Mouse (Mus musculus) right cerebral cortex, postnatal 36 days (tissue): ENCODE data around the gene Gm13057.
"Not testable (repeated sequence)": the region's sequence is repeated elsewhere in the genome, so short reads cannot be mapped to it uniquely, and the experiment has no call there.

ENCODE experiments used
- DNase-seq, 2 experiments: peaks; one replicate each; pipeline ENCODE4 v3.0.0; 2022; ENCODE audit warnings: low spot score in 2 of 2, mixed read lengths in 1 of 2

Gm13057 gene

GRCm38 (mm10) chr4:143551400-143551799 is at the start of gene Gm13057, which contains the start of gene BC080695:
Gm13057 (plus strand) TSS chr4:143551709.
BC080695 (plus strand) TSS chr4:143551700.
- not testable (repeated sequence) for DNase-seq

GRCm38 (mm10) chr4:143511043-143511442 is 40.5 kb upstream of the Gm13057 start, which contains the start of gene Gm13043:
Gm13043 (plus strand) TSS chr4:143511343.
- DNase-seq, result no peak

GRCm38 (mm10) chr4:143535654-143536053 is 15.9 kb upstream of the Gm13057 start, which contains the start of gene Gm13040:
Gm13040 (plus strand) TSS chr4:143535954.
- not testable (repeated sequence) for DNase-seq
